36 mouse cellular contexts compared by ENCODE assay signal in the genomic region with DNA sequence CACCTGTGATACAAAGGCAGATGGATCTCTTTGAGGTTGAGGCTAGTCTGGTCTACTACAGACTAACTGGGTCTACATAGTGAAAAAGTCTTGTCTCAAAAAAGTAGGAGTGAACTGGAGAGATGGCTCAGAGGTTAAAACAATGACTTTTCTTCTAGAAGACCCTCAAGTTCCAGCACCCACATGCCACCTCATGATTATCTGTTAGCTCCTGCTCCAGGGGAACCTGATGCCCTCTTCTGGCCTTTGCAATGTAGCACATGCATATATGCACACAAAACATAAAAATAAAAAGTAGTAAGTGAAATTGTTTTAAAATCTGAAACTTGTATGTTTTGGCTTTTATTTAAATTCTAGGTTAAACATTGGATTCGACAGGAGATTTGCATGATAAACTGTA. TPM values are rescaled to one million over a fixed set of nuclear protein-coding genes. Genes with fewer than 3 reads are reported as not detected.
DNase-seq lines count a peak whose midpoint lies in the region; TF ChIP-seq lines count a peak whose summit lies in the region.
"Had no signal": no experiment of that assay in that cellular context is flagged by ENCODE, and none has a peak within 500 bp of the region (broad histone marks: within the 10 kb centered on the region; RNA-seq: fewer than 3 reads in every experiment).

No protein-coding gene starts in this region.

- no peaks in the 10 kb centered on the region for H3K9me3 ChIP-seq in MEL (replicated peaks; ENCODE audit: insufficient read depth, low read length)
- H3K9me3 ChIP-seq: embryonic facial prominence, embryonic 12.5 days; heart, embryonic 13.5 days; hindbrain, embryonic 10.5 days; hindbrain, embryonic 15.5 days; limb, embryonic 10.5 days; limb, embryonic 15.5 days; midbrain, embryonic 13.5 days; neural tube, embryonic 13.5 days had no signal

- H3K4me1 ChIP-seq in MEL (ENCODE audit: control insufficient read depth in 1 of 2, insufficient read depth in 2 of 2, low read length in 2 of 2): no peaks in the 10 kb centered on the region
- H3K4me1 ChIP-seq: embryonic facial prominence, embryonic 12.5 days; heart, embryonic 13.5 days; hindbrain, embryonic 10.5 days; hindbrain, embryonic 15.5 days; limb, embryonic 10.5 days; limb, embryonic 15.5 days; midbrain, embryonic 13.5 days; neural tube, embryonic 13.5 days had no signal

- H3K27me3 ChIP-seq in MEL (ENCODE audit: control insufficient read depth in 1 of 2, insufficient read depth in 2 of 2, low read length in 2 of 2): no peaks in the 10 kb centered on the region
- H3K27me3 ChIP-seq: embryonic facial prominence, embryonic 12.5 days; heart, embryonic 13.5 days; hindbrain, embryonic 15.5 days; limb, embryonic 15.5 days; midbrain, embryonic 13.5 days; neural tube, embryonic 13.5 days had no signal

- peak; percentile 53 for TF ChIP-seq CTCF in layer of hippocampus, adult 2 months (conservative IDR thresholded peaks at IDR 0.05)
- TF ChIP-seq CTCF in MEL (IDR thresholded peaks at IDR 0.05 in 2 of 3, conservative IDR thresholded peaks at IDR 0.05 in 1 of 3; ENCODE audit: control insufficient read depth in 1 of 3, insufficient read depth in 1 of 3, low read depth in 2 of 3, low read length in 3 of 3, poor library complexity in 1 of 3, severe bottlenecking in 1 of 3): peak in 1 of 3 experiments; percentile 14; a peak in 1 of 6 replicates

- H3K4me3 ChIP-seq in layer of hippocampus, adult 2 months: no peak overlapping the region
- H3K4me3 ChIP-seq in MEL (ENCODE audit: control insufficient read depth in 1 of 2, insufficient read depth in 1 of 2, low read depth in 2 of 2, low read length in 2 of 2): no peak overlapping the region
- H3K4me3 ChIP-seq: embryonic facial prominence, embryonic 12.5 days; gastrocnemius, adult 2 months; heart, embryonic 13.5 days; hindbrain, embryonic 10.5 days; hindbrain, embryonic 15.5 days; limb, embryonic 10.5 days; limb, embryonic 15.5 days; midbrain, embryonic 13.5 days; neural tube, embryonic 13.5 days had no signal

- no peak overlapping the region for H3K27ac ChIP-seq in layer of hippocampus, adult 2 months
- H3K27ac ChIP-seq in MEL (ENCODE audit: control insufficient read depth, low read depth, low read length): no peak overlapping the region
- H3K27ac ChIP-seq: embryonic facial prominence, embryonic 12.5 days; gastrocnemius, adult 2 months; heart, embryonic 13.5 days; hindbrain, embryonic 10.5 days; hindbrain, embryonic 15.5 days; limb, embryonic 10.5 days; limb, embryonic 15.5 days; liver, embryonic 14.5 days; macrophage; midbrain, embryonic 13.5 days; neural tube, embryonic 13.5 days had no signal

- intact Hi-C loops in gastrocnemius, postnatal 14 days (cut with DNase I; ENCODE audit: low total_unique reads): no loop called here

- no peaks in the 10 kb centered on the region for H3K79me2 ChIP-seq in MEL (ENCODE audit: control insufficient read depth, insufficient read depth, low read length, poor library complexity)

- TF ChIP-seq POLR2A in MEL (IDR thresholded peaks at IDR 0.05; ENCODE audit: control insufficient read depth in 1 of 2, insufficient read depth in 1 of 2, low read depth in 1 of 2, low read length in 2 of 2, poor library complexity in 1 of 2): no peak

- no peaks in the 10 kb centered on the region for H3K36me3 ChIP-seq in MEL (ENCODE audit: control insufficient read depth in 1 of 2, insufficient read depth in 2 of 2, low read length in 2 of 2)
- H3K36me3 ChIP-seq: embryonic facial prominence, embryonic 12.5 days; heart, embryonic 13.5 days; hindbrain, embryonic 10.5 days; hindbrain, embryonic 15.5 days; limb, embryonic 15.5 days; midbrain, embryonic 13.5 days; neural tube, embryonic 13.5 days had no signal

- no peak for TF ChIP-seq EP300 in MEL (IDR thresholded peaks at IDR 0.05; ENCODE audit: low read depth in 1 of 2, low read length in 2 of 2)

- H3K9ac ChIP-seq in MEL (ENCODE audit: control insufficient read depth, low read depth, low read length, poor library complexity, severe bottlenecking): no peak overlapping the region
- H3K9ac ChIP-seq: embryonic facial prominence, embryonic 12.5 days; heart, embryonic 13.5 days; hindbrain, embryonic 15.5 days; limb, embryonic 15.5 days; liver, embryonic 14.5 days; midbrain, embryonic 13.5 days; neural tube, embryonic 13.5 days had no signal

- DNase-seq in embryo, embryonic 11 days: peak; percentile 1
- DNase-seq in embryo, embryonic 10.5 days (ENCODE audit: low spot score): no peak
- DNase-seq in layer of hippocampus, adult 2 months (ENCODE audit: low spot score in 2 of 2): no peak
- DNase-seq in layer of hippocampus, adult 18-20 months (ENCODE audit: low spot score in 2 of 2): no peak
- DNase-seq in A20 (ENCODE audit: low read depth, low spot score) (peak; percentile 14), MEL (ENCODE audit: low read depth, low spot score) (no peak)
- no peak for DNase-seq in cerebellum, adult 11-12 months
- DNase-seq in gastrocnemius, postnatal 14 days: no peak
- DNase-seq: adrenal gland, postnatal 14 days; cerebellum, adult 11 months; gastrocnemius, adult 2 months; heart, postnatal 10 days; kidney, adult 8-10 months; kidney, postnatal 14 days; lung, postnatal 10 days; right cerebral cortex, postnatal 4 days had no signal

- no peak for TF ChIP-seq RAD21 in MEL (IDR thresholded peaks at IDR 0.05; ENCODE audit: low read depth, low read length)

TF ChIP-seq in MEL, 35 proteins besides CTCF, POLR2A, EP300 and RAD21:
- no peak for TF ChIP-seq GABPA (IDR thresholded peaks at IDR 0.05; ENCODE audit: low read depth, low read length)
- peak; percentile 22 for TF ChIP-seq SMC3 (IDR thresholded peaks at IDR 0.05; ENCODE audit: low read depth, low read length)

RNA-seq across cellular contexts. Expression of gene Atf7ip2, which starts 16.3 kb away (rescaled TPM):
- not detected for total RNA-seq in layer of hippocampus, adult 2 months (2021)
- total RNA-seq in layer of hippocampus, adult 18-20 months (2021): under 1 TPM in 1 of 2 experiments, not detected in 1; 0.38 TPM
- total RNA-seq in MEL (2012; rRNA removed): 0.23 TPM in 2 replicates
- polyA plus RNA-seq in MEL (2012; ENCODE audit: insufficient read depth in 1 of 2, insufficient read length in 2 of 2, low read depth in 1 of 2, low replicate concordance in 2 of 2, missing spikeins in 1 of 2): under 1 TPM in 1 of 2 experiments, not detected in 1; 0.11 TPM
- not detected for total RNA-seq in gastrocnemius, postnatal 14 days (2021)
- total RNA-seq: gastrocnemius, adult 2 months; heart, adult 8-10 months; layer of hippocampus, postnatal 25 days; megakaryocyte-erythroid progenitor cell, adult 5-6 weeks had no signal
- polyA plus RNA-seq: neural tube, embryonic 13.5 days; Patski; spleen, adult 2 months had no signal

RNA-seq across cellular contexts. Expression of gene Rpl39l, which starts 38.8 kb away (rescaled TPM):
- total RNA-seq in layer of hippocampus, adult 2 months (2021): not detected
- not detected for total RNA-seq in layer of hippocampus, adult 18-20 months (2021)
- not detected in 2 replicates for total RNA-seq in MEL (2012; rRNA removed)
- polyA plus RNA-seq in MEL (2012; ENCODE audit: insufficient read depth in 1 of 2, insufficient read length in 2 of 2, low read depth in 1 of 2, low replicate concordance in 2 of 2, missing spikeins in 1 of 2): not detected
- total RNA-seq in gastrocnemius, postnatal 14 days (2021): under 1 TPM in 1 of 2 experiments, not detected in 1; 0.40 TPM
- total RNA-seq: adrenal gland, postnatal 14 days; common myeloid progenitor, adult 5-6 weeks; gastrocnemius, adult 2 months; heart, adult 8-10 months; heart, postnatal 10 days; layer of hippocampus, adult 8-10 months; layer of hippocampus, postnatal 25 days; left cerebral cortex, postnatal 10 days; megakaryocyte-erythroid progenitor cell, adult 5-6 weeks had no signal
- polyA plus RNA-seq: forebrain, embryonic 14.5 days; hindbrain, embryonic 15.5 days; inflammation-experienced regulatory T-cells, adult 6 months; midbrain, embryonic 13.5 days; neural tube, embryonic 13.5 days; Patski; spleen, adult 2 months had no signal

Comparison
In these comparisons a context has a peak if more than half of its experiments do, and no peak if none do; other contexts are left out.
1. DNase-seq: peak in embryo, embryonic 11 days (single experiment) and A20 (single experiment); none in embryo, embryonic 10.5 days (single experiment), layer of hippocampus, adult 2 months (0 of 2), layer of hippocampus, adult 18-20 months (0 of 2), MEL (single experiment), cerebellum, adult 11-12 months (single experiment) and gastrocnemius, postnatal 14 days (single experiment).